Mouse (Mus musculus): ENCODE measurements around the gene Cidec. TPM values are rescaled to one million over a fixed set of nuclear protein-coding genes. Genes with fewer than 3 reads are reported as not detected.

Cidec gene
- polyA plus RNA-seq, 1 experiment: 7.8 TPM

DNA sequence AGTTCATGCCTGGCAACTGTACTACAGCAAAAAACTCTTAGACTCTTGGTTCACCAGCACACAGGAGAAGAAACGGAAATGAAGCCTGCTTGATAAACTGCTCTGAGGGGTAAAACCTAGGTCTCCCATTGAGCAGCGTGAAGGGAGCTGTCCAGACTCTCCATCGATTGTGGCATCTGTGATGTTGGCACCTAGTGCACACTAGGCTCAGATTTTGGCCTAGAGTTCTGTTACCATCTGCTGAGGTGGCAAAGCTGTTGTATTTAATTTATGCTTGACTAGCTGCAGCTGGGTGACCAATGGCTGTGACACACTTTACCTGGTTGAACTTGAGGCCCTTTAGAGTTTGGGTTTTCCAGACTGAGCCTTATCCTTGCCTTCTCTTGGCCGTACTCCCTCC lies 12.1 kb upstream of the Cidec start:
- no peak for DNase-seq (ENCODE audit: low read depth in 1 of 2, low spot score in 2 of 2)
- WGBS: 93% methylated on average over 4 of the region's 4 CpGs
- H3K27ac ChIP-seq (ENCODE audit: insufficient read depth, low read length): no peak overlapping the region
- TF ChIP-seq POLR2A (IDR thresholded peaks at IDR 0.05; ENCODE audit: low read depth, low read length) (no peak), CTCF (IDR thresholded peaks at IDR 0.05; ENCODE audit: extremely low read depth, insufficient read depth, insufficient read length, insufficient replicate concordance) (no peak)
- H3K4me3 ChIP-seq (ENCODE audit: extremely low read depth, insufficient read depth, insufficient read length): no peak overlapping the region
- no peaks in the 10 kb centered on the region for H3K4me1 ChIP-seq (ENCODE audit: control insufficient read depth, insufficient read depth, insufficient read length)
- peaks cover 11% of the 10 kb centered on the region for H3K36me3 ChIP-seq (ENCODE audit: control insufficient read depth, insufficient read depth, low read length)
- H3K27me3 ChIP-seq (ENCODE audit: control insufficient read depth, insufficient read depth, low read length): no peaks in the 10 kb centered on the region

DNA sequence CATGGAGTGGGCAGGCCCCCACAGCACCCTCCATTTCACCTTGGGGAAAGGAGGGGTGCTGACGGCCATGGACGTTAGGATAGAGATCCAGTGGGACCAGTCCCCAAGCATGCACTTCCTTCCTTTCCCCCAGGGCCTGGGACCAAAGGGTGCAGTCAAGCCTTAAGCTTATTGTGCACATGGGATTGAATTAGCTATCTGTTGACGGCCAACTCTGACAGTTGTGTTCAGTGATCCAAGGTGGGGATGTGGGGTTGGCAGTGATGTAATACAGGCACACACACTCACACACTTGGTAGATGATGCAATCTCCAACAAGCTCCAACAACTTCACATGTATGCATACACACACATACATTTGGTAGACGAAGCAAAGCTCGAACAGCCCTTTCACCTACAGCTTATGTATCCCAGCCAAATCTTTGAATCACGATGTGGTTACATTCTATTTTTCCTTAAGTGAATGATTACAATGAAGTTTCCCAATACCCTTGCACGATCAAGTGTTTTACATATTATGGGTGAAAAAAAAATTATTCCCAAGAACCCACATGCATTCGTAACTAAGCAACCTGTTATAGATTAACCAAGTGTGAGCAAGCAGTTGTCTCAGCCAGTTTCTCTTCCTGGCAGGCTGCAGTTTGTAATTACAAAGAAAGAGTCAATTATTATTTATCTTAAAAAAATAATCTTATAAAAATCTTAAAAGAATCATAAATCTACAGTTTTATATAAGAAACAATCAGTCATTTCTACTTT lies 8.8 kb upstream of the Cidec start:
- DNase-seq (ENCODE audit: low read depth in 1 of 2, low spot score in 2 of 2): no peak
- Histone ChIP-seq H3K4me3 (ENCODE audit: extremely low read depth, insufficient read depth, insufficient read length) (no peak overlapping the region), H3K36me3 (ENCODE audit: control insufficient read depth, insufficient read depth, low read length) (peaks cover 11% of the 10 kb centered on the region), H3K27me3 (ENCODE audit: control insufficient read depth, insufficient read depth, low read length) (no peaks in the 10 kb centered on the region), H3K27ac (ENCODE audit: insufficient read depth, low read length) (no peak overlapping the region), H3K4me1 (ENCODE audit: control insufficient read depth, insufficient read depth, insufficient read length) (no peaks in the 10 kb centered on the region)
- 72% methylated on average over 8 of the region's 8 CpGs for WGBS
- TF ChIP-seq CTCF (IDR thresholded peaks at IDR 0.05; ENCODE audit: extremely low read depth, insufficient read depth, insufficient read length, insufficient replicate concordance): no peak
- no peak for TF ChIP-seq POLR2A (IDR thresholded peaks at IDR 0.05; ENCODE audit: low read depth, low read length)

DNA sequence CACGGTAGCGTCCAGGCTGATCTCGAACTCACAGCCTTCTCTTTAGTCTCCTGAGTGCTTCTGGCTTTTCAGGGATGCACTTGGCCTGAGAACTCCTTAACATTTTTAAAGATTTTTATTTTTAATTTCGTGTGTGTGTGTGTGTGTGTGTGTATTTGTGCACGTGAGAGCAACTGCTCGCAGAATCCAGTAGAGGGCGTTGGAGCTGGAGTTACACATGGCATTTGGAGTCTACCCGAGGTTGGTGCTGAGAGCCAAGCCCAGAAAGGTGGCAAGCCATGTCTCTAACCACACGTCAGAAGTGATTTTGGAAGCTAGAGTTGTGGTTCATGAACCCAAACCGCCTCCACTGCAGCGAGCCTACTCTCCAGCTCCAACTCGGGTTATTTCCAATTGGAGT lies 7.5 kb upstream of the Cidec start:
- no peaks in the 10 kb centered on the region for H3K4me1 ChIP-seq (ENCODE audit: control insufficient read depth, insufficient read depth, insufficient read length)
- WGBS: 50% methylated on average over 12 of the region's 12 CpGs
- no peak for DNase-seq (ENCODE audit: low read depth in 1 of 2, low spot score in 2 of 2)
- H3K27me3 ChIP-seq (ENCODE audit: control insufficient read depth, insufficient read depth, low read length): no peaks in the 10 kb centered on the region
- H3K36me3 ChIP-seq (ENCODE audit: control insufficient read depth, insufficient read depth, low read length): peaks cover 8% of the 10 kb centered on the region
- H3K4me3 ChIP-seq (ENCODE audit: extremely low read depth, insufficient read depth, insufficient read length): peak overlapping the region; percentile 82
- H3K27ac ChIP-seq (ENCODE audit: insufficient read depth, low read length): no peak overlapping the region
- TF ChIP-seq CTCF (IDR thresholded peaks at IDR 0.05; ENCODE audit: extremely low read depth, insufficient read depth, insufficient read length, insufficient replicate concordance) (no peak), POLR2A (IDR thresholded peaks at IDR 0.05; ENCODE audit: low read depth, low read length) (no peak)

DNA sequence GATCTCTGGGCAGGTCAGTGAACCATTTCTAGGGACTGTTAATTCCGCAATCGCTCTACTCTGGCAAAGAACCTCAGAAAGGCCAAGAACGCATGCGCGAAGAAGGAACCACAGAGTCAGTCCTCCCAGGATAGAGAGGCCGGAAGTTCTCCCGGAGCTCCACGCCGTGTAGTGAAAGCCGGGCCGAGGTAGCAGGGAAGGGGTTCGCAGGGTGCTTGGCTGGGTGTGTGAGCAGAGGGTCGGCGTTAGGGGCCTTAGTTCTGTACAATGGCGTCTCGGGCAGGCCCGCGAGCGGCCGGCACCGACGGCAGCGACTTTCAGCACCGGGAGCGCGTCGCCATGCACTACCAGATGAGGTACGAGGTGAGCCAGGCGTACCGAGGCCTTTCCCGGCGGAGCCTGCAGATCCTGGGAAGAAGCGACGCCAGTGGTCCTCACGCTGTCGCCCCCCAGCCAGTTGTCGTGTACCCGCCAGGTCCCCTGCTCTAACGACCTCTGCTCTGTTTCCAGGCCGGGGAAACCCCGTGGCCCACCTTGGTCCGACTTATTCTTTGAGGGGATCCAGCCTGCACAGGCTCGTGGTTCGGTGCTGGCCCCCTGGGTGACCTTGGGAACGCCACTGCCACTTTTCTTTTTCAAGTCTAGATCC lies 7.0 kb upstream of the Cidec start, which contains the start of gene Jagn1:
Gene Jagn1 (plus strand): TSS at position 128 of the 649 bp plus-strand sequence.
- DNase-seq (ENCODE audit: low read depth in 1 of 2, low spot score in 2 of 2): peak; percentile 83 to 91
- H3K36me3 ChIP-seq (ENCODE audit: control insufficient read depth, insufficient read depth, low read length): peaks cover 4% of the 10 kb centered on the region
- no peaks in the 10 kb centered on the region for H3K27me3 ChIP-seq (ENCODE audit: control insufficient read depth, insufficient read depth, low read length)
- H3K27ac ChIP-seq (ENCODE audit: insufficient read depth, low read length): peak within 1 kb of the TSS; percentile 34; the same call in 1 of the 2 replicates
- peak; percentile 62 for TF ChIP-seq POLR2A (IDR thresholded peaks at IDR 0.05; ENCODE audit: low read depth, low read length)
- no peak for TF ChIP-seq CTCF (IDR thresholded peaks at IDR 0.05; ENCODE audit: extremely low read depth, insufficient read depth, insufficient read length, insufficient replicate concordance)
- no peaks in the 10 kb centered on the region for H3K4me1 ChIP-seq (ENCODE audit: control insufficient read depth, insufficient read depth, insufficient read length)
- peak within 1 kb of the TSS; percentile 82 for H3K4me3 ChIP-seq (ENCODE audit: extremely low read depth, insufficient read depth, insufficient read length)
- under 1% methylated on average over 45 of the region's 45 CpGs for WGBS

DNA sequence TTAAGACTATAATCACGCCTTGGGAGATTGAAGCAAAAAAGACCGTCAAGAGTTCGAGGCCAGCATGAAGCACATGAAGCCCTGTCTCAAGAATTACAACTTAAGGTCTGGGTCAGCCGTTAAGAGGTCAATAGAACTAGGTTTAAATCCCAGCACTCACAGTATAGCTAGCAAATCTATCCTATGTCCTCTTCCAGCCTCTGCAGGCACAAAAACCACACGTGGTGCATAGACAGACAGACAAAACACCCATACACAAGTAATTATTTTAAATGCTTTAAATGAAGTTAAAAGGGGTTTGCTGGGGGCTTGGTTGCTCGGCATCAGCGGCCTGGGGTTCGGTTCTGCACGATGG lies 6.5 kb upstream of the Cidec start:
- H3K4me1 ChIP-seq (ENCODE audit: control insufficient read depth, insufficient read depth, insufficient read length): no peaks in the 10 kb centered on the region
- 0 out of 2 replicates have a peak, but pooled peaks cover 2% of the 10 kb centered on the region for H3K36me3 ChIP-seq (ENCODE audit: control insufficient read depth, insufficient read depth, low read length)
- 37% methylated on average over 9 of the region's 9 CpGs for WGBS
- H3K27ac ChIP-seq (ENCODE audit: insufficient read depth, low read length): no peak overlapping the region
- H3K4me3 ChIP-seq (ENCODE audit: extremely low read depth, insufficient read depth, insufficient read length): peak overlapping the region; percentile 82; the same call in 1 of the 2 replicates
- H3K27me3 ChIP-seq (ENCODE audit: control insufficient read depth, insufficient read depth, low read length): no peaks in the 10 kb centered on the region
- TF ChIP-seq POLR2A (IDR thresholded peaks at IDR 0.05; ENCODE audit: low read depth, low read length) (no peak), CTCF (IDR thresholded peaks at IDR 0.05; ENCODE audit: extremely low read depth, insufficient read depth, insufficient read length, insufficient replicate concordance) (no peak)
- no peak for DNase-seq (ENCODE audit: low read depth in 1 of 2, low spot score in 2 of 2)

DNA sequence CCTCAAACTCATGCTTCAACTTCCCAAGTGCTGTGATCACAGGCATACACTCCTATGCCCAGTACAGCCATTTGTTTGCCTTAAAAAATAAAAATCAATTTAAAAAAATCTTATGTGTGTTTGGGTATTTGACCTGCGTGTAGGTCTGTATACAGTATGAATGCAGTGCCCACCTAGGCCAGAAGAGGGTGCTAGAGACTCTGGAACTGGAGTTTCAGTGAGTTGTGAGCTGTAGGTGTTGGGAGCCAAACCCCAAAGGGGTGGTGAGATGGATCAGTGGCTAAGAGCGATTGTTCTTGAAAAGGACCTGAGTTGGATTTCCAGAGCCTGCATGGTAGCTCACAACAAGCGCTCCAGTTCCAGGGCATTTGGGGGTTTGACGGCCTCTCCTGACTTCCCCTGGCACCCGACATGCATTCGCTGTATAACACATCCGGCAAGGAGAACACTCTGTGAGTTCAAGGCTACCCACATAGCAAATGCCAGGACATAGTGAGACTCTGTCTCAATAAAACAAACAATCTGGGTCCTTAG lies 5.7 kb upstream of the Cidec start:
- peak; percentile 62 to 64 for DNase-seq (ENCODE audit: low read depth in 1 of 2, low spot score in 2 of 2)
- no peak overlapping the region for H3K27ac ChIP-seq (ENCODE audit: insufficient read depth, low read length)
- H3K27me3 ChIP-seq (ENCODE audit: control insufficient read depth, insufficient read depth, low read length): no peaks in the 10 kb centered on the region
- H3K4me1 ChIP-seq (ENCODE audit: control insufficient read depth, insufficient read depth, insufficient read length): no peaks in the 10 kb centered on the region
- TF ChIP-seq POLR2A (IDR thresholded peaks at IDR 0.05; ENCODE audit: low read depth, low read length) (no peak), CTCF (IDR thresholded peaks at IDR 0.05; ENCODE audit: extremely low read depth, insufficient read depth, insufficient read length, insufficient replicate concordance) (peak; percentile 39; the same call in 1 of the 2 replicates)
- H3K4me3 ChIP-seq (ENCODE audit: extremely low read depth, insufficient read depth, insufficient read length): no peak overlapping the region
- 55% methylated on average over 7 of the region's 7 CpGs for WGBS
- 0 out of 2 replicates have a peak, but pooled peaks cover under 1% of the 10 kb centered on the region for H3K36me3 ChIP-seq (ENCODE audit: control insufficient read depth, insufficient read depth, low read length)
